1 mouse cellular context compared by ENCODE assay signal in the genomic region with DNA sequence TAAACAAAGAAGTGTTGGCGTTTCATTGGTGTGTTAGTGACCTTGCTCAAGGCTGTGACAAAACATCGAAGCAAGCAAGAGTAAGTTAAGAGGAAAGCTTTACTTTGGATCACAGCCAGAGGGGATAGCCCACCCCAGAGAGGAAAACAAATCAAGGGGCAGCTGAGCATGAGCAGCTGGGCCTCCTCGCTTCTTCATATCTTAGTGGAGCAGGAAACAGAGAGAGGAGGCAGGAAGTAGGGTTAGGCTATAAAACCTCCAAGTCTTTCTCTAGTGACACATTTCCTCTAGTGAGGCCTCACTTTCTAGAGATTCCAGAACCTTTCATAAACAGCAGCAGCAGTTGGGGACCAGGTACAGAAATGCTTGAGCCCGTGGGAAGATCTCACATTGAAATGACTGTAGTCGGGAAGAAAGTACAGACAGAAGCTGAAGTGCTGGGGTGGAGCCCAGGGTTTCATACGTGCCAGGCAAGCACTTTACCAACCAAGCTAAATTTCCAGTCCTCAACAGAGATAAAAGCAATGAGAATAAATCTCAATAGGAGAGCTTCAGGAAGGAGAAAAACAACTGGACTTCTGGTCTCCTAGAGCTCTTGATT.
TF ChIP-seq lines count a peak whose summit lies in the region.

No protein-coding gene starts in this region.

TF ChIP-seq in MEL, 35 proteins besides CTCF, POLR2A, EP300 and RAD21 (continued from another document):
- TF ChIP-seq TBP (IDR thresholded peaks at IDR 0.05; ENCODE audit: low read depth, low read length), result 0 out of 2 replicates have a peak, but pooled peaks have one; percentile 37
- TF ChIP-seq NELFE (IDR thresholded peaks at IDR 0.05; ENCODE audit: low read depth, low read length), result no peak
- no peak for TF ChIP-seq CHD2 (IDR thresholded peaks at IDR 0.05; ENCODE audit: low read length)
- no peak for TF ChIP-seq MYC (IDR thresholded peaks at IDR 0.05; ENCODE audit: low read depth, low read length)
- no peak for TF ChIP-seq ZNF384 (IDR thresholded peaks at IDR 0.05; ENCODE audit: low read depth, low read length)
- TF ChIP-seq MYB (IDR thresholded peaks at IDR 0.05; ENCODE audit: low read depth, low read length), result no peak
- peak; percentile 58 for TF ChIP-seq NRF1 (IDR thresholded peaks at IDR 0.05; ENCODE audit: insufficient read depth, low read depth, low read length, poor library complexity, severe bottlenecking)
- peak; percentile 17; the same call in 1 of the 2 replicates for TF ChIP-seq MAX (IDR thresholded peaks at IDR 0.05; ENCODE audit: low read length)
- peak; percentile 50 for TF ChIP-seq TAL1 (IDR thresholded peaks at IDR 0.05; ENCODE audit: low read length)
- no peak for TF ChIP-seq ZKSCAN1 (IDR thresholded peaks at IDR 0.05; ENCODE audit: low read depth, low read length)
- TF ChIP-seq BHLHE40 (IDR thresholded peaks at IDR 0.05; ENCODE audit: borderline replicate concordance, low read depth, low read length), result no peak
- no peak for TF ChIP-seq GABPA (IDR thresholded peaks at IDR 0.05; ENCODE audit: low read depth, low read length)
- no peak for TF ChIP-seq E2F4 (IDR thresholded peaks at IDR 0.05; ENCODE audit: borderline replicate concordance, low read depth, low read length)
- no peak for TF ChIP-seq ZC3H11A (IDR thresholded peaks at IDR 0.05; ENCODE audit: low read depth, low read length)
- no peak for TF ChIP-seq CHD1 (IDR thresholded peaks at IDR 0.05; ENCODE audit: low read depth, low read length)
TF ChIP-seq in MEL: peak in this region for 8.
